Mouse (Mus musculus) embryonic facial prominence, embryonic 14.5 days (tissue): ENCODE data around the gene Me3. TPM values are rescaled to one million over a fixed set of nuclear protein-coding genes. Genes with fewer than 3 reads are reported as not detected.
"Not testable (repeated sequence)": the region's sequence is repeated elsewhere in the genome, so short reads cannot be mapped to it uniquely, and the experiment has no call there.

Experiments used
- ATAC-seq: fragments of 200-750 bp; cut with Nextera tagmentation; 2 replicates; pipeline ENCODE4 v1.8.0; 2017; ENCODE audit warnings: low read depth, moderate number of reproducible peaks, moderate TSS enrichment
- DNase-seq: peaks from one replicate; pipeline ENCODE4 v3.0.0-alpha.2; 2015; ENCODE audit warnings: low spot score
- H3K27ac ChIP-seq: fragments of 300-500 bp; sonication (generic); replicated peaks from 2 replicates; pipeline ENCODE4 v1.5.1; 2014; ENCODE audit warnings: low read depth, mild to moderate bottlenecking, low read length, moderate library complexity
- H3K27me3 ChIP-seq: fragments of 300-500 bp; sonication (generic); replicated peaks from 2 replicates; pipeline ENCODE4 v1.6.1; 2014; ENCODE audit warnings: low read length; ENCODE audit not compliant: control insufficient read depth, insufficient read depth
- H3K36me3 ChIP-seq: fragments of 300-500 bp; sonication (generic); 2 replicates; pipeline ENCODE4 v1.6.1; 2014; ENCODE audit warnings: low read length, mixed read lengths; ENCODE audit not compliant: control insufficient read depth, insufficient read depth
- H3K4me1 ChIP-seq: fragments of 300-500 bp; sonication (generic); 2 replicates; pipeline ENCODE4 v1.6.1; 2014; ENCODE audit warnings: antibody characterized with exemption, low read length; ENCODE audit not compliant: control insufficient read depth, insufficient read depth
- H3K4me2 ChIP-seq: fragments of 300-500 bp; sonication (generic); 2 replicates; pipeline ENCODE4 v1.6.1; 2014; ENCODE audit warnings: low read depth, mild to moderate bottlenecking, low read length, moderate library complexity, mixed read lengths
- H3K4me3 ChIP-seq: fragments of 300-500 bp; sonication (generic); 2 replicates; pipeline ENCODE4 v1.5.1; 2014; ENCODE audit warnings: low read depth, mild to moderate bottlenecking, low read length
- H3K9ac ChIP-seq: fragments of 300-500 bp; sonication (generic); 2 replicates; pipeline ENCODE4 v1.6.1; 2014; ENCODE audit warnings: low read depth, mild to moderate bottlenecking, low read length, moderate library complexity, mixed read lengths
- H3K9me3 ChIP-seq: fragments of 300-500 bp; sonication (generic); 2 replicates; pipeline ENCODE4 v1.6.1; 2016; ENCODE audit warnings: low read length; ENCODE audit not compliant: control insufficient read depth
- WGBS: fragments of 180-500 bp; shearing (Covaris S2); extraction: QIAGEN DNeasy Blood & Tissue Kit; methylation state at CpG from one replicate; pipeline ENCODE4 v1.1.7; 2014; 5-methylcytosine and 5-hydroxymethylcytosine counted together
- polyA plus RNA-seq: library from polyadenylated mRNA; unstranded; fragments of >200 nt; fragmentation: Nextera tagmentation; extraction: Ambion mirVana; gene quantifications from 2 replicates; pipeline ENCODE4 v1.2.1, GENCODE M21; 2014

The Me3 gene
- polyA plus RNA-seq, 1 experiment from 2014 or later, result 1.9 TPM

- no peak overlapping the region for H3K9ac ChIP-seq
- peak; percentile 47 for DNase-seq
- H3K36me3 ChIP-seq, result no peaks in the 10 kb centered on the region
- no peak overlapping the region for H3K4me2 ChIP-seq
- H3K9me3 ChIP-seq, result no peaks in the 10 kb centered on the region
- H3K4me3 ChIP-seq, result no peak overlapping the region
- H3K27ac ChIP-seq, result no peak overlapping the region
- H3K4me1 ChIP-seq, result 0 out of 2 replicates have a peak, but pooled peaks cover 6% of the 10 kb centered on the region
- no peak for ATAC-seq
- no peaks in the 10 kb centered on the region for H3K27me3 ChIP-seq
- 71% methylated on average over 3 of the region's 3 CpGs for WGBS
Measured at GRCm38 (mm10) chr7:89728393-89728792, 96.2 kb downstream of the Me3 start.

- ATAC-seq, result no peak
- WGBS, result 61% methylated on average over 2 of the region's 2 CpGs
- DNase-seq, result peak; percentile 65
Measured at GRCm38 (mm10) chr7:89730514-89730913, 98.3 kb downstream of the Me3 start.

GRCm38 (mm10) chr7:89731115-89731514 is 98.9 kb downstream of the Me3 start:
- not testable (repeated sequence) for H3K4me1 ChIP-seq, H3K9ac ChIP-seq, H3K4me3 ChIP-seq, H3K36me3 ChIP-seq, DNase-seq, H3K4me2 ChIP-seq, H3K27ac ChIP-seq, H3K27me3 ChIP-seq, H3K9me3 ChIP-seq, ATAC-seq
- 100% methylated on average over 2 of the region's 2 CpGs for WGBS

More at GRCm38 (mm10) chr7:89730514-89730913, 98.3 kb downstream of the Me3 start:
- Histone ChIP-seq H3K36me3 (no peaks in the 10 kb centered on the region), H3K27ac (no peak overlapping the region), H3K27me3 (no peaks in the 10 kb centered on the region), H3K9ac (no peak overlapping the region), H3K4me1 (0 out of 2 replicates have a peak, but pooled peaks cover 6% of the 10 kb centered on the region), H3K4me3 (no peak overlapping the region), H3K9me3 (no peaks in the 10 kb centered on the region), H3K4me2 (no peak overlapping the region)

- Histone ChIP-seq H3K9ac (no peak overlapping the region), H3K4me3 (no peak overlapping the region), H3K36me3 (no peaks in the 10 kb centered on the region), H3K27me3 (no peaks in the 10 kb centered on the region), H3K27ac (no peak overlapping the region), H3K4me2 (no peak overlapping the region), H3K9me3 (no peaks in the 10 kb centered on the region), H3K4me1 (peaks cover 10% of the 10 kb centered on the region)
- WGBS, result 34% methylated on average over 7 of the region's 7 CpGs
- no peak; the same call in 1 of the 2 replicates for ATAC-seq
- peak; percentile 76 for DNase-seq
Measured at GRCm38 (mm10) chr7:89748415-89748814, 116.2 kb downstream of the Me3 start.

GRCm38 (mm10) chr7:89749183-89749582 is 117.0 kb downstream of the Me3 start:
- no peaks in the 10 kb centered on the region for H3K36me3 ChIP-seq
- H3K4me2 ChIP-seq, result no peak overlapping the region
- H3K4me3 ChIP-seq, result no peak overlapping the region
- no peak for DNase-seq
- H3K9me3 ChIP-seq, result no peaks in the 10 kb centered on the region
- H3K9ac ChIP-seq, result no peak overlapping the region
- WGBS, result 52% methylated on average over 2 of the region's 2 CpGs
- no peak for ATAC-seq
- H3K27me3 ChIP-seq, result no peaks in the 10 kb centered on the region
- peaks cover 10% of the 10 kb centered on the region for H3K4me1 ChIP-seq
- H3K27ac ChIP-seq, result 0 out of 2 replicates have a peak overlapping the region, but pooled peaks have one; percentile 44

GRCm38 (mm10) chr7:89766678-89767508 is 134.7 kb downstream of the Me3 start:
- no peak overlapping the region for H3K4me3 ChIP-seq
- DNase-seq, result peak; percentile 58
- no peaks in the 10 kb centered on the region for H3K9me3 ChIP-seq
- peak; percentile 60; the same call in 1 of the 2 replicates for ATAC-seq
- H3K27ac ChIP-seq, result no peak overlapping the region
- no peak overlapping the region for H3K9ac ChIP-seq
- 70% methylated on average over 5 of the region's 5 CpGs for WGBS
- H3K4me1 ChIP-seq, result peaks cover 23% of the 10 kb centered on the region
- H3K36me3 ChIP-seq, result no peaks in the 10 kb centered on the region
- H3K4me2 ChIP-seq, result no peak overlapping the region
- H3K27me3 ChIP-seq, result no peaks in the 10 kb centered on the region

- no peak overlapping the region for H3K4me3 ChIP-seq
- no peak overlapping the region for H3K4me2 ChIP-seq
- no peaks in the 10 kb centered on the region for H3K27me3 ChIP-seq
- no peaks in the 10 kb centered on the region for H3K9me3 ChIP-seq
- no peak overlapping the region for H3K9ac ChIP-seq
- no peak for ATAC-seq
- 33% methylated on average over 9 of the region's 9 CpGs for WGBS
- no peaks in the 10 kb centered on the region for H3K36me3 ChIP-seq
- H3K4me1 ChIP-seq, result peaks cover 30% of the 10 kb centered on the region
- H3K27ac ChIP-seq, result peak overlapping the region; percentile 68
- peak; percentile 20 for DNase-seq
Measured at GRCm38 (mm10) chr7:89769106-89769896, 137.1 kb downstream of the Me3 start.

- H3K36me3 ChIP-seq, result no peaks in the 10 kb centered on the region
- H3K4me2 ChIP-seq, result no peak overlapping the region
- no peaks in the 10 kb centered on the region for H3K27me3 ChIP-seq
- 16% methylated on average over 6 of the region's 6 CpGs for WGBS
- H3K4me1 ChIP-seq, result peaks cover 30% of the 10 kb centered on the region
- H3K9ac ChIP-seq, result no peak overlapping the region
- no peak overlapping the region for H3K4me3 ChIP-seq
- ATAC-seq (peak; percentile 61), DNase-seq (peak; percentile 83)
- no peaks in the 10 kb centered on the region for H3K9me3 ChIP-seq
- H3K27ac ChIP-seq, result peak overlapping the region; percentile 68
Measured at GRCm38 (mm10) chr7:89770021-89770420, 137.8 kb downstream of the Me3 start.
